Comparison of ENCODE assay signal across 23 mouse cellular contexts in genomic region chr5:21248834-21249233, GRCm38 (mm10).
DNase-seq lines count a peak whose midpoint lies in the region; ATAC-seq and TF ChIP-seq lines count a peak whose summit lies in the region.
"Had no signal": no experiment of that assay in that cellular context is flagged by ENCODE, and none has a peak within 500 bp of the region (broad histone marks: within the 10 kb centered on the region; RNA-seq: fewer than 3 reads in every experiment).

No protein-coding gene starts in this region.

- peak; percentile 9 for DNase-seq in limb, embryonic 11.5 days (ENCODE audit: low spot score)
- DNase-seq in limb, embryonic 10.5 days (ENCODE audit: low spot score), result no peak
- DNase-seq in G1E (ENCODE audit: low spot score), result no peak
- DNase-seq in natural killer cell, adult 2 months (ENCODE audit: low spot score in 2 of 2), result peak; percentile 80 to 92
- DNase-seq in gastrocnemius, adult 2 months, result no peak
- DNase-seq in embryo, embryonic 9.5 days (ENCODE audit: extremely low spot score), result no peak
- no peak for DNase-seq in hindbrain, embryonic 14.5 days (ENCODE audit: low spot score)
- DNase-seq: cerebellum, postnatal 36 days; heart, postnatal 14 days; kidney, adult 9 months; liver, postnatal 0 days; lung, postnatal 10 days; right cerebral cortex, adult 18-20 months had no signal

- no peak for TF ChIP-seq CTCF in G1E (IDR thresholded peaks at IDR 0.05; ENCODE audit: low read depth, low read length)
- TF ChIP-seq CTCF in gastrocnemius, adult 2 months (IDR thresholded peaks at IDR 0.05), result no peak

- H3K4me3 ChIP-seq in limb, embryonic 11.5 days (ENCODE audit: low read depth, low read length), result no peak overlapping the region
- H3K4me3 ChIP-seq in limb, embryonic 10.5 days, result no peak overlapping the region
- H3K4me3 ChIP-seq in G1E (ENCODE audit: low read depth, low read length), result no peak overlapping the region
- H3K4me3 ChIP-seq in gastrocnemius, adult 2 months, result no peak overlapping the region
- H3K4me3 ChIP-seq in hindbrain, embryonic 14.5 days (replicated peaks; ENCODE audit: low read length), result no peak overlapping the region
- H3K4me3 ChIP-seq: embryonic facial prominence, embryonic 10.5 days; erythroblast, embryonic 14.5 days; hindbrain, embryonic 12.5 days; layer of hippocampus, adult 2 months; midbrain, embryonic 10.5 days; neural tube, embryonic 12.5 days had no signal

- ATAC-seq in limb, embryonic 11.5 days (ENCODE audit: insufficient number of reproducible peaks, low FRiP score, low TSS enrichment, low read depth), result no peak
- ATAC-seq in G1E (ENCODE audit: extremely low read depth, insufficient number of reproducible peaks, low FRiP score, poor library complexity, severe bottlenecking), result peak; percentile 70
- peak; percentile 40 for ATAC-seq in granulocyte monocyte progenitor cell, adult 5-6 weeks (replicated peaks; ENCODE audit: poor library complexity, severe bottlenecking)
- no peak for ATAC-seq in hindbrain, embryonic 14.5 days (ENCODE audit: low FRiP score)
- ATAC-seq: forebrain, embryonic 14.5 days; inflammation-experienced regulatory T-cells, adult 6 months; liver, postnatal 0 days had no signal

- no peaks in the 10 kb centered on the region for H3K9me3 ChIP-seq in limb, embryonic 11.5 days (ENCODE audit: control insufficient read depth, low read length)
- H3K9me3 ChIP-seq in limb, embryonic 10.5 days (replicated peaks), result no peaks in the 10 kb centered on the region
- H3K9me3 ChIP-seq in G1E (replicated peaks), result no peaks in the 10 kb centered on the region
- H3K9me3 ChIP-seq in hindbrain, embryonic 14.5 days (ENCODE audit: control insufficient read depth, low read length), result no peaks in the 10 kb centered on the region
- H3K9me3 ChIP-seq: embryonic facial prominence, embryonic 10.5 days; hindbrain, embryonic 12.5 days; midbrain, embryonic 10.5 days; neural tube, embryonic 12.5 days had no signal

- WGBS in limb, embryonic 11.5 days, result 68% methylated on average over 5 of the region's 5 CpGs
- 78% methylated on average over 5 of the region's 5 CpGs for WGBS in limb, embryonic 10.5 days
- WGBS in hindbrain, embryonic 14.5 days, result 83% methylated on average over 5 of the region's 5 CpGs

- H3K4me2 ChIP-seq in limb, embryonic 11.5 days (ENCODE audit: low read depth, severe bottlenecking), result no peak overlapping the region
- no peak overlapping the region for H3K4me2 ChIP-seq in hindbrain, embryonic 14.5 days (replicated peaks)
- H3K4me2 ChIP-seq: heart, embryonic 11.5 days; hindbrain, embryonic 12.5 days; neural tube, embryonic 12.5 days had no signal

- intact Hi-C loops in gastrocnemius, adult 2 months (cut with DNase I), result no loop called here

- H3K9ac ChIP-seq in limb, embryonic 11.5 days (ENCODE audit: low read length), result no peak overlapping the region
- H3K9ac ChIP-seq in hindbrain, embryonic 14.5 days, result no peak overlapping the region
- H3K9ac ChIP-seq: hindbrain, embryonic 12.5 days; liver, postnatal 0 days; neural tube, embryonic 12.5 days had no signal

- H3K36me3 ChIP-seq in limb, embryonic 11.5 days (ENCODE audit: control insufficient read depth, insufficient read depth, low read length), result no peaks in the 10 kb centered on the region
- no peaks in the 10 kb centered on the region for H3K36me3 ChIP-seq in limb, embryonic 10.5 days
- H3K36me3 ChIP-seq in G1E (replicated peaks), result no peaks in the 10 kb centered on the region
- H3K36me3 ChIP-seq in hindbrain, embryonic 14.5 days (replicated peaks; ENCODE audit: control insufficient read depth, insufficient read depth), result no peaks in the 10 kb centered on the region
- H3K36me3 ChIP-seq: embryonic facial prominence, embryonic 10.5 days; hindbrain, embryonic 12.5 days; midbrain, embryonic 10.5 days; neural tube, embryonic 12.5 days had no signal

- H3K27ac ChIP-seq in limb, embryonic 11.5 days (replicated peaks; ENCODE audit: low read depth, low read length), result no peak overlapping the region
- H3K27ac ChIP-seq in limb, embryonic 10.5 days, result no peak overlapping the region
- no peak overlapping the region for H3K27ac ChIP-seq in gastrocnemius, adult 2 months
- H3K27ac ChIP-seq in hindbrain, embryonic 14.5 days, result no peak overlapping the region
- H3K27ac ChIP-seq: embryonic facial prominence, embryonic 10.5 days; hindbrain, embryonic 12.5 days; midbrain, embryonic 10.5 days; neural tube, embryonic 12.5 days had no signal

- H3K4me1 ChIP-seq in limb, embryonic 11.5 days (ENCODE audit: control insufficient read depth, insufficient read depth, low read length), result no peaks in the 10 kb centered on the region
- no peaks in the 10 kb centered on the region; the same call in 1 of the 2 replicates for H3K4me1 ChIP-seq in limb, embryonic 10.5 days
- H3K4me1 ChIP-seq in G1E (ENCODE audit: insufficient read depth, low read depth, low read length), result peaks cover 6% of the 10 kb centered on the region; the same call in 1 of the 2 replicates
- H3K4me1 ChIP-seq in hindbrain, embryonic 14.5 days (replicated peaks; ENCODE audit: control insufficient read depth, insufficient read depth, low read length), result no peaks in the 10 kb centered on the region
- H3K4me1 ChIP-seq: embryonic facial prominence, embryonic 10.5 days; hindbrain, embryonic 12.5 days had no signal

- H3K27me3 ChIP-seq in limb, embryonic 11.5 days (ENCODE audit: control insufficient read depth, insufficient read depth, low read length), result no peaks in the 10 kb centered on the region
- no peaks in the 10 kb centered on the region for H3K27me3 ChIP-seq in limb, embryonic 10.5 days (ENCODE audit: low read depth, poor library complexity, severe bottlenecking)
- H3K27me3 ChIP-seq in G1E (ENCODE audit: insufficient read depth, low read length), result peaks cover 6% of the 10 kb centered on the region; the same call in 1 of the 2 replicates
- H3K27me3 ChIP-seq in hindbrain, embryonic 14.5 days (ENCODE audit: control insufficient read depth, insufficient read depth, low read length), result no peaks in the 10 kb centered on the region
- H3K27me3 ChIP-seq: hindbrain, embryonic 12.5 days; neural tube, embryonic 12.5 days had no signal

Comparison
In these comparisons a context has a peak if more than half of its experiments do, and no peak if none do; other contexts are left out.
1. DNase-seq: peak in limb, embryonic 11.5 days (single experiment) and natural killer cell, adult 2 months (2 of 2); none in limb, embryonic 10.5 days (single experiment), G1E (single experiment), gastrocnemius, adult 2 months (single experiment), embryo, embryonic 9.5 days (single experiment) and hindbrain, embryonic 14.5 days (single experiment).
2. ATAC-seq: peak in G1E (single experiment) and granulocyte monocyte progenitor cell, adult 5-6 weeks (single experiment); none in limb, embryonic 11.5 days (single experiment) and hindbrain, embryonic 14.5 days (single experiment).